Mouse (Mus musculus) embryo, embryonic 9.5 days (tissue): Measurements from ENCODE around the gene Bend4.

Experiments used
- DNase-seq: peaks from one replicate; pipeline ENCODE4 v3.0.0-alpha.2; 2017; ENCODE audit errors: extremely low spot score

Gene Bend4

GRCm38 (mm10) chr5:67427443-67428360 lies at the start of gene Bend4:
TSS of gene Bend4 (minus strand) at chr5:67428310.
- DNase-seq: peak; percentile 93

GRCm38 (mm10) chr5:67473723-67474122 lies 45.6 kb upstream of the Bend4 start:
- DNase-seq: no peak

DNA sequence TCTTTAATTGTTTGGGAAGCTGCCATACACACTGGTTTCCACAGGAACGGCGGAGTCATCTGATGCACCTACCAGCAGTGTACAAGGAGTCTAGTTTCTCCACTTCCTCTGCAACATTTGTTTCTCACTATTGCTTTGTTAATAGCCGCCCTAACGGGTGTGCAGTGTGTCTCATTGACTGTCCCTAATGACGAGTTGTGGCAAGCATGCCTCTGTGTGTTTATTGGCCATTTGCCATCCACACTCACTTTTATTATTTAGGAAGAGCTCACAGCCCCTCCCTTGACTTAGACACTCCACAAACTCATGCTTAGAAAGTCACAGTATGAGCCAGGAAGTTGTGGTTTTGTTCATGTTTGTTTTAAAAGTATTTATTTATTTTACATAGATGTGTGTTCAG lies 45.0 kb upstream of the Bend4 start:
- DNase-seq: no peak

GRCm38 (mm10) chr5:67466866-67467530 lies 38.9 kb upstream of the Bend4 start:
- DNase-seq: no peak

GRCm38 (mm10) chr5:67464899-67465298 lies 36.8 kb upstream of the Bend4 start:
- no peak for DNase-seq

DNA sequence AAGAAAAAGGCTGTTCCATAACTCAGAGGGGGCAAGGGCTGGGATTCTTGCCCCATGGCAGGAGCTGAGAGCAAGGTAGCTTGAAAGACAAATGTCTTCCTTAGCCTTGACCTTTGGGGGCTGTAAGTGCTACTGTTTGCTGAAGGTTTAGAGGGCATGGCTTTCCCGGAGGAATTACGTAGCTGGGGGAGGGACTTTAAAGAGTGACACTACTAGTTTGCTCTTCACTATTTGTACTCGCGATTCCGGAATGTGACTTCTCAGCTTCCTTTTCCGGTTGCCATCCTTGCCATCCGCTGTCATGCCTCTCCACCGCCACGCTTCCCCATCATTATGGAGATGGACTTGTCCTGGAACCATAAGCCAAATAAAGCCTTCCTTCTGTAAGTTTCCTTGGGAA lies 35.5 kb upstream of the Bend4 start:
- DNase-seq: no peak

GRCm38 (mm10) chr5:67462331-67462730 lies 34.2 kb upstream of the Bend4 start:
- DNase-seq: no peak

GRCm38 (mm10) chr5:67456841-67457240 lies 28.7 kb upstream of the Bend4 start:
- DNase-seq: no peak

GRCm38 (mm10) chr5:67454282-67454681 lies 26.2 kb upstream of the Bend4 start:
- DNase-seq: no peak

DNA sequence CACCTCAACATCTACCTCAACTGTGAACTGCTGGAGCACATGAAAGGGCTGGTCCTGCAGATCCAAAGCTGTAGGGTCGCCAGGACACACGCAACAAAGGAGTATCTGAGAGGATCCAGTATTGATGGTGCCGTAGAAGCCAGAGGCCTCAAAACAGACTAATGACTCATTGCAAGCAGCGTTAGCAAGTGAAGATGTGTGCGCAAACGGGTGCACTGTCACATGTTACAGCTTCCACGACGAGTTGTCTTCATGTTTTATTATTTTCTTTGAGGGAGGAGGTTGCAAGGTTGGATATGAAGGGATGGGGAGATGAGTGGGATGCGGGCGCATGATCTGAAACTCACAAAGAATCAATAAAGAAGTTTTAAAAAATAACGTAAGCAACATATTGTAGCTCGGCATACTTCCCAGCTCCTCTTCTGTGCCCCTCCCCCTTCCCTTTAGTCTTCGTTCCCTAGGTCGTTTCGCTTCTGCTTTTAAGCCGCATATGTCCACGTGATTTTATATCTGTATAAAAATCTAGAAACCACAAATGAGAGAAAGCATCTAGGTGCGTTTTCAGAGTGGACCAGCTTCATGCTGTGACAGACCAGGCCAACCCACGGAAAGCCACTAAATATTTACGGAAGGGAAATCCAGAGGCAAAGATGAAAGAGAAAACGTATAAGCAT lies 22.0 kb upstream of the Bend4 start:
- DNase-seq: no peak

DNA sequence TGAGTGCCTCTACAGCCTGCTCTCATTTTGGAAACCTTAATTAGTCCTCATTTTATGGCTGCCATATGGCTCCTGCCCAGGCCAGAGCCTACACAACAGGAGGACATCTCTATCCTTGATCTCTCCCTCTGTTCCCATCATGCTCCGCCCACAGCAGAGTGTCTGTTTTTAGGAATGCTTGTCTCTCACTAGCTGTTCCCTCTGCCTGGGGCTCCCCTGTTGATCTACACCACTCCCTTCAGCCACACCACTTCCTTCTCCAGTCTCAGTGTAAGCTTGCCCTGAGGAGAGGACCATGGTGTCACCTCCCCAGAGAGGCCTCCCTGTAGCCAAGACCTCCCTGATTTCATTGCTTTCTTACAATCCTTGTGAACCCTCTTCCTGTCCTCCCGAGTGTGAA lies 18.4 kb upstream of the Bend4 start:
- no peak for DNase-seq

DNA sequence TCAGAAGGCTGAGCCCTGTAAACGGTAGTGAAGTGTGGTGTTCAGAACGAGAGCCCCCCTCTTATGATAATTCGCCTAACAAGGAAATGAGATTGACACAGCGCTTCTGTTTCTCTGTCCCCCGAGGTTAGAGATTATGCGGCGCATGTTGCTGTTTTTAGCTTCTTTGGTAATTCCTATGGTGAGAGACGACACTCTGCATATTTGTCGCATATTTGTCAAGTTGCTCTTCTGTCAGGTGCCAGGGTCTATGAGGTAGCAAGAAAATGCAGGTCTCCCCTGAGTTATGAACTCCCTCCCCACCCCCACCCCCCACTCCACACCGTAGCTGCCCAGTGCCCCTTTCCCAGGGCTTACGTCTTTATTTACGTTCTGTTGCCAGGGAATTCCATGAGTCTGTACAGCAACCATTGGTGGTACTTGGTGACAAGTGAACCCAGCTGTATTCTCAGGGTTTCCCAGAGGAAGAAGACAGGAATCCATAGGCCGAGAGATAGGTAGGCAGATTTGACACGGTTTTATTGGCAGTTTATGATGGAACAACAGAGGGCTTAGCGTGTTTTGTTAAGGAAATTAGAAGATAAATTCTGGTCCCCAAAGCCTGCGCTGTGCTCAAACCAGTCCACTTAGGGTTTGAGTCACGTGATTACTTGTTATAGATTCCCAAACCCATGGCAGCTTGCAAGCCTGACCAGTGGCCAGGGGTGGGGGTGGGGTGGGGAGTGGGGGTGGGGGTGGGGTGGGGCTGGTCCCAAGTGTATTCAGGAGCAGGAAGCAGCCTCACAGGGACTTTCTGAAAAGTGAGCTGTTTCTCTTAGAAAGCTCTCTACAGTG lies 16.3 kb upstream of the Bend4 start:
- no peak for DNase-seq

- DNase-seq: no peak
Observed at GRCm38 (mm10) chr5:67442813-67443450, 14.8 kb upstream of the Bend4 start.

DNA sequence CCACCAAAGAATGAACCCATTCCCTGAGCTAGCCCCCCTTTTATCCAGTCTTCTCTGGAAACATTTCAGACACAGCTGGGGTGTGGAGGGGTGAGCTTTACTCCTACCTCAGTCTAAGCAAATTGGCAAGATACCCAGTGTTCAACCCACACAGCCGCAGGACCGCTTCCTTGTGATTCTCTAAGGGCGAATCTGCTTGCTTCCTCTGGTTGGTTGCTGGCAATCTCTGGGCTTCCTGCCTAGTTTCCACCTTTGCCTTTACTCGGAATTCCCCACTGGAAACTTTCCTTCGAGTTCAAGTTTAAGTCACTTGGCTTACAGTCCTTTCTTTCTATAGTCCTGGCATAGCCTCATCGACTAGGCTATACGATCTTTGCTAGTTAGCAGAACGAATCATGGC lies 12.5 kb upstream of the Bend4 start:
- no peak for DNase-seq

DNA sequence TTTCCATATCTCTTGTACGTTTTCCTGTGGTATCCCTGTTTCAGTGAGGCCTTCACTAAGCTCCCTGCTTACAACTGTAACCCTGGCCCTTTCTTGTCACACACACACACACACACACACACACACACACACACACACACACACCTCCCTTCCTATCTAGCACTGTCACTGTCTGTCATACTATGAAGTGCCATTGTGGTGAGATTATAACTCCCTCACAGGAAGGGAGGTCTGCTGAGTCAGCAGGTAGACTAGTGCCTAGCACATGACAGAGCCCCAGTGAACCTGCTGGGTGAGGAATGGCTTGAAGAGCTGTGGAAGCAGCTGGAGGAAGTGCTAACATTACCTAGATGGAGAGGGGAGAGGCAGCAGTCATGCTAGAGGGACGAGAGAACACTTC lies 9.3 kb upstream of the Bend4 start:
- no peak for DNase-seq

DNA sequence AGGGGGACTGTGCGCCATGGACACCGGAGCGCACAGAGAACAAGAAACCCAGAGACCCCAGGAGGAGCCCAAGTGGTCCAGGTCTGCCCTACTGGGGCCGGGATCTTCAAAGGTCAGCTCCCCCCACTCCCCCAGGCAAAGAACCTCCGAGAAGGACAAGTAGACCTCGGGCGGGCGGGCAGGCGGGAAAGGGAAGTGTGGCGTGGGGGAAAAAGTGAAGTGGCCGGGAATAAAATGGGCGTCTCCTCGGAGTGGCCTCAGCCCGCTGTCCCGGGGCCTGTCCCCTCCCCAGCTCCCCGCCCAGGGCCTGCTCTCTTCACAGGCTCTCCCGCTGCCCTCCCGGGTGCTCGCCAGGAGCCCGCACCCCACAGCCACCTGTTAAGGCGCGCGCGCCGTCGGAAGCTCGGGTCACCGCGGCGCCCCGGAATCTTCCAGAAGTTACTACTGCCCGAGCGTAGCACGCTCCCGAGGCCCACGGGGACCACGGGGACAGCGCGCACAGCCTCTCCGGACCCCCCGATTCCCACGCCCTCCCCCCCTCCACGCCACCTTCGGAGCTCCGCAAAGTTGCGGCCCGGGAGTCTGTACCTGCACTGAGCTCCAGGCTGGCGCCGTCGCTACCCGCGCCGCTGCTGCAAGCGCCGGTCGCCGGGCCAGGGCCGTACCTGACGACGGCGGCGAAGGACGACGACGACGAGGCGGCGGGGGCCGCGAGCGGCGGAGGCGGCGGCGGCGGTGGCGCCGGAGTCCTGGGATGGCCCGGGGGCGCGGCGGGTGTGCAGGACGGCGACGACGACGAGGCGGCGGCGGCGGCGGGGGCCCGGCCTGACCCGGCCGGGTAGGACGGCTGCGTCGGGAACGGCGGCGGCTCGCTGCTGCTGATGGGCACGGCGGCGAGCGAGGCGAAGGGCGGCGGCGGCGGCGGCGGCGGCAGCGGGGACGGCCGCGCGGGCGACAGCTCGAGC lies 1.4 kb downstream of the Bend4 start:
- peak; percentile 48 for DNase-seq

GRCm38 (mm10) chr5:67426011-67426410 lies 2.1 kb downstream of the Bend4 start:
- DNase-seq: no peak

DNA sequence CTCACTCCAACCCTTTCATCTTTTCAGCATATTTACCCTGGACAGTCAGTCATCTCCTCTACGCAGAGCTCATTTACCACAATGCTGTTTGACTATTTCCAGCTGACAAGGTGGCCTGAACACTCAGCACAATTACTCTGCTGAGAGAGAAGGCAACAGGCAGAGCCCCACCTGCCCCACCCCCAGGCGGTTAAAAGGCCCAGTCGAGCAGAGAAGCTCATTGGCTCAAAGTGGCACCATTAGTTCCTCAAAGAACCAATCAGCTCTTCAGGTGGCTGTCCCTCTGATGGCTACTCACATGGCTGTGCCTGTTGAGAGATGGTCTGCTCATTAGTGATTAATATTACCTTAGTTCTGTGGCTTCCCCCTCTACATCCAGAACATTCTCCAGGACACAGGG lies 3.5 kb downstream of the Bend4 start:
- DNase-seq: peak; percentile 31

- no peak for DNase-seq
Observed at GRCm38 (mm10) chr5:67423963-67424362, 4.1 kb downstream of the Bend4 start.

DNA sequence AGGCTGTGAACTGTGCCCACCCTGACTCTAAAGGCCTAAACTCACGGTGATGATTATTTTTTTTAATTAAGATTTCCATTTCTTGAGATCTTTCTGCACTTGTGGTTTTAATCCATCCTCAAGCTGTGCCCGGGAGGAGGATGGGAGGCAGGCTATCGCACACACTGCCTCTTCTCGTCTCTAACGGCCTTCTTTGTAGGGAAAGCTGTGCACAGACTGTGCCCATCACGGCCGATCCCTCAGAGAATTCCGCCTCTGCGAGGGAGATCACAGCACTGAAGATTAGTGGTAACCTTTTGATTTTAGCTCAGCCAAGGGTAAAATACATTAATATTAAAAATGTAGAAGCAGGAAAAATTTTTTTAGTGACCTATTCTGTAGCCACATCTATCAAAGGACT lies 4.8 kb downstream of the Bend4 start:
- DNase-seq: no peak
